Mouse (Mus musculus) spleen, adult 2 months (tissue): ENCODE data around the gene Stab1.

ENCODE experiments used
- CTCF ChIP-seq: fragments of 200-500 bp; IDR thresholded peaks from 2 replicates; pipeline ENCODE4 v1.5.1; 2011; ENCODE audit warnings: mild to moderate bottlenecking, inconsistent platforms; ENCODE audit not compliant: insufficient read depth, insufficient read length, insufficient replicate concordance; ENCODE audit errors: extremely low read depth
- POLR2A ChIP-seq: fragments of 200-500 bp; IDR thresholded peaks from 2 replicates; pipeline ENCODE4 v1.6.1; 2011; ENCODE audit warnings: low read depth, low read length, inconsistent platforms

DNA sequence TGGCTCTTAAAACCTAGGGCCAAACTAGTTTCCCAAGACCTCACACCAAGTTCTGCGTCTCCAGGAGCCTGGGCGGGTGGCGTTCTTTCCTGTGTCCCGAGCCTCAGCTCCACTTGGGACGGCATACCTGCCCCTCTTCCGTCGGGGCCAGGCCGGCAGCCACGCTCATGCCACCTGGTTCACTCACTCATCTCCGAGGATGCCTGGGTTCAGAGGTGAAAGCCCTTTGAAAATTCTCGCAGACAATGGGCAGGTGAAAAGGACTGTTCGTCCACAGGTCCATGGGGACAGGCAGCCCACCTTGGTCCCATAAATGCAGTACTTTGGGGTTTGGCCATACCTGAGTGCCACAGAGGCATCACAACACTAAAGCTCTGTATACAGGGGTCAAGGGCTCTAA, 15.8 kb upstream of the Stab1 start:
- no peak for TF ChIP-seq CTCF
- no peak for TF ChIP-seq POLR2A
